Mouse (Mus musculus): ENCODE measurements at regions not wholly inside any gene's neighbourhood (a gene's known extent, or its start where the extent isn't known, plus 50 kb on each side); places are given as distances from the start of the nearest gene placed in this dataset.
A peak's percentile ranks its signal among the peaks of the same experiment; 100 is the strongest.

GRCm38 (mm10) chr19:21077771-21078548, 124.0 kb upstream of the Tmc1 start:
- peak; percentile 98 for DNase-seq (ENCODE audit: low spot score)

- DNase-seq (ENCODE audit: low spot score), result no peak
Measured at GRCm38 (mm10) chr19:21068381-21068780, 114.4 kb upstream of the Tmc1 start.

- no peak for DNase-seq (ENCODE audit: low spot score)
Measured at GRCm38 (mm10) chr19:21066432-21067113, 112.6 kb upstream of the Tmc1 start.

- peak; percentile 40 for DNase-seq (ENCODE audit: low spot score)
Measured at GRCm38 (mm10) chr19:21064902-21065301, 110.9 kb upstream of the Tmc1 start.

GRCm38 (mm10) chr19:21053597-21054544, 99.9 kb upstream of the Tmc1 start:
- no peak for DNase-seq (ENCODE audit: low spot score)

GRCm38 (mm10) chr19:21052771-21053170, 98.8 kb upstream of the Tmc1 start:
- DNase-seq (ENCODE audit: low spot score), result no peak

- peak; percentile 14 for DNase-seq (ENCODE audit: low spot score)
Measured at GRCm38 (mm10) chr19:21051872-21052271, 97.9 kb upstream of the Tmc1 start.

GRCm38 (mm10) chr19:21050994-21051721, 97.2 kb upstream of the Tmc1 start:
- DNase-seq (ENCODE audit: low spot score), result no peak

- DNase-seq (ENCODE audit: low spot score), result no peak
Measured at GRCm38 (mm10) chr19:21049301-21049700, 95.3 kb upstream of the Tmc1 start.

- no peak for DNase-seq (ENCODE audit: low spot score)
Measured at GRCm38 (mm10) chr19:21045565-21045964, 91.6 kb upstream of the Tmc1 start.

- no peak for DNase-seq (ENCODE audit: low spot score)
Measured at GRCm38 (mm10) chr19:21043958-21044357, 90.0 kb upstream of the Tmc1 start.

GRCm38 (mm10) chr19:21042536-21042935, 88.5 kb upstream of the Tmc1 start:
- no peak for DNase-seq (ENCODE audit: low spot score)

- peak; percentile 89 for DNase-seq (ENCODE audit: low spot score)
Measured at GRCm38 (mm10) chr19:21037448-21038077, 83.6 kb upstream of the Tmc1 start.

- peak; percentile 17 for DNase-seq (ENCODE audit: low spot score)
Measured at GRCm38 (mm10) chr19:21036507-21037425, 82.8 kb upstream of the Tmc1 start.

- peak; percentile 21 for DNase-seq (ENCODE audit: low spot score)
Measured at GRCm38 (mm10) chr19:21035505-21035904, 81.5 kb upstream of the Tmc1 start.

- no peak for DNase-seq (ENCODE audit: low spot score)
Measured at GRCm38 (mm10) chr19:21033991-21034390, 80.0 kb upstream of the Tmc1 start.

- DNase-seq (ENCODE audit: low spot score), result no peak
Measured at GRCm38 (mm10) chr19:21032558-21032957, 78.6 kb upstream of the Tmc1 start.

GRCm38 (mm10) chr19:21031768-21032308, 77.8 kb upstream of the Tmc1 start:
- peak; percentile 82 for DNase-seq (ENCODE audit: low spot score)

GRCm38 (mm10) chr19:21030971-21031370, 77.0 kb upstream of the Tmc1 start:
- peak; percentile 16 for DNase-seq (ENCODE audit: low spot score)

- DNase-seq (ENCODE audit: low spot score), result no peak
Measured at GRCm38 (mm10) chr19:21028981-21029380, 75.0 kb upstream of the Tmc1 start.

Measured in adipocyte (in vitro differentiated cells).